Mouse (Mus musculus) kidney, adult 18-20 months (tissue): ENCODE results near the gene Gstp2.
"Not testable (repeated sequence)": the region's sequence is repeated elsewhere in the genome, so short reads cannot be mapped to it uniquely, and the experiment has no call there.

ENCODE experiments used
- DNase-seq: peaks from one replicate; pipeline ENCODE4 v3.0.0; 2021

Gene Gstp2

DNA sequence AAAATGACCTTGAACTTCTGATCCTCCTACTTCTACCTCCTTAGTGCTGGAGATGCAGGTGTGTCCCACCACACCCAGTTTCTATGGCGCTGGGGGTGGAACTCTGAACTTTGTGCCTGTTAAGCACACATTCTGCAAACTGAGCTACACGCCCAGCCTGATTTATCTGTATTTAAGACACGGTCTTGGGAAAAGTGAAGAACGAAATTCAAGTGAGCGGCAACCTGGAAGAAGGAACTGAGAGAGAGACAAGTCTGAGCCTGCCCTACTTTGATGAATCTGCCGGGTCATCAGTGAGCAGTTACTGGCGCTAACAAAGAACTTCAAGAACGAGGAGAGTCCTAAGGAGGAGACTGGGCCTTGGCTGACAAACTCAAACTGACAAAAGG is 1.0 kb upstream of the Gstp2 start:
- no peak for DNase-seq

DNA sequence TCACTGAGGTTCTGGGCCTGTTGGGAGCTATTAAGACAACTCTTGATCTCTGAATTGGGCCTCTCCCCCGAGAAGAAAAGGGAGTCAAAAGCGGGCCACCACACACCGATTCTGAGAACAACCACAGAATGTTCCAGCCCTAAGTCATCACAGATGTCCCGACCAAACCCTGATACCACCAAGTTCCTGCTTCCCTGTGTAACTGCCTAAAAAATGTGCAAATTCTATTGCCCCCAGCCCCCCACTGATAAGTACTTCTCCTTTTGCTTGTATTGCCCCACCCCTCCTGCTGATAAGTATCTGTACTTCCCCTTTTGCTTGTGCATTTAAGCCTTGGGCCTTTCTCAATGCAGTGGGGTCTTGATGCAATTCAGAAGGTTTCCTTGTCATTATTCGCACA is 1.7 kb downstream of the Gstp2 start:
- DNase-seq, result not testable (repeated sequence)

GRCm38 (mm10) chr19:4042124-4042523 is 3.7 kb downstream of the Gstp2 start:
- DNase-seq, result no peak

GRCm38 (mm10) chr19:4041500-4041899 is 4.3 kb downstream of the Gstp2 start:
- DNase-seq, result not testable (repeated sequence)

GRCm38 (mm10) chr19:4040941-4041340 is 4.9 kb downstream of the Gstp2 start:
- not testable (repeated sequence) for DNase-seq

GRCm38 (mm10) chr19:4037788-4038232 is 8.0 kb downstream of the Gstp2 start, which contains the start of gene Gstp1:
Gstp1 (minus strand) TSS chr19:4037985.
- DNase-seq, result peak; percentile 89

DNA sequence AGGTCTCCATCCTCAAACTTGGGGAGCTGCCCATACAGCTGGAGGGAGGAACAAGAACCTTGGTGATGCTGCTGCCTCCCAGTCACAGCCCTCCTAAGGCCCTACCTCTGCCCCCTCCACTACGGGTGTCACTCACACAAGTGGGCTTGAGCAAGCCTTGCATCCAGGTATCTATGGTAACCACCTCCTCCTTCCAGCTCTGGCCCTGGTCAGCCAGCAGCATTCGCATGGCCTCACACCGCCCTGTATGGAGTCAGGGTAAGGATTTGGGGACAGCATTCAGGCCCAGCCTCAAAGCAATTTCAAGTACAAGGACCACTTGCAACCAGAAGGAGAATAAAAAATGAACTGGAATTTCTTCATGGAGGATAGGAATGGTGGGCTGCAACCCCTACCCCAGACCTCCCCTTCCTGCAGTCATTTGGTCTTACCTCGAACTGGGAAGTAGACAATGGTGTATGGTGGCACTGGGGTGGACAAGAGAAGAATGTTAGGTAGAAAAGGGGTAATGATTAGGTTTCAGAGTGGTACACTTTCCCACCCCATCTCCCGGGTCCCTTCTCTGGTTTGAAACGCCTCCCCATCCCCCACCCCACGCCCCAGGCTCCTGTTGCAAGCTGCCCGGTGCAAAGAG is 8.6 kb downstream of the Gstp2 start:
- DNase-seq, result not testable (repeated sequence)

DNA sequence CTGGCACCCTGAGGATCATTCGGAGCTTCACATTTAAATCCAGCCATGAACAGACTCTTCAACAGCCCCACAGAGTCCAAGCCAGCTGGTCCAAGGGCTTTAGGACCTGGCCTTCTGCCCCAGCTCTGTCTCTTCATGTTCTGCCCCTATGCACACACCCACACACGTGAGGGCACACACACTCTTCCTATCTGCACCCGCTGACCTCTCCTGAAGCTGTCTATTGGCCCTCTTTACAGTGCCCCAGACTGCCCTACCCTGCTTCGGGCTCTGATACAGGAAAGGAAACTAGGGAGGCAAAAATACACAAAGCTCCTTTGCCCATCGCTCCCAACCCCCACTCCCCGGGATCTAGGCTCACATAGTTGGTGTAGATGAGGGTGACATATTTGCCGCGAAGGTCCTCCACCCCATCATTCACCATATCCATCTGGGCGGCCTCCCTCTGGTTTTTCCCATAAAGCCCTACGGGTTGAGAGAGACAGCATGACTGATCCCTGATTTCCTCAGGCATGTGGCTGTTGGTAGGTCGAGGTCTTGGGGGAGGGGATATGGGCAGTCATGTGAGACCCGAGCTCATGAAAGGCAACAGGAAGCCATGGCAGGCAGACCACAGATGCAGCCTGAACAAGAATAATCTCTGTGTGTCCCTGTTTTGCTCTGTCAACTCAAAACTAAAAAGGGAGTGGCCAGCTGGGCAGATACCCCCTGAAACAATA is 9.3 kb downstream of the Gstp2 start:
- no peak for DNase-seq

DNA sequence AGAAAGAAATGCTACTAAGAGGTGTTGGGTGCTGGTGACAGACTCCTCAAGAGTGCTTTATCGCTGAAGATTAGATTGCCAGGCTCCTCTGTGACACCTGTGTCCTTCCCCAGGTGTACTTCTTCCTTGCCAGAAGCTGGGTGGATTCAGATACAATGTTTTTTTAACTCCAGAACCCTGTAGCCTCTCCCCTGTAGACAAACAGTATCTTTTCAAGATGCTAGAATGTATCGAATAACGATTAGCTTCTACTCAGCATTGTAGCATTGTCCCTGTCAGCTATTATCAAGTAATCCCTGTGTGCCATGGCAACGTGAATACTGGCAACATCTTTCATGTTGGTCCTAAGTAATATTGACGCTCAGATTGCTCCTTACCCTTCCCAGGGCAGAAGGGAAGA is 12.1 kb downstream of the Gstp2 start:
- no peak for DNase-seq

- DNase-seq, result peak; percentile 34
Observed at GRCm38 (mm10) chr19:4033298-4033697, 12.5 kb downstream of the Gstp2 start.

DNA sequence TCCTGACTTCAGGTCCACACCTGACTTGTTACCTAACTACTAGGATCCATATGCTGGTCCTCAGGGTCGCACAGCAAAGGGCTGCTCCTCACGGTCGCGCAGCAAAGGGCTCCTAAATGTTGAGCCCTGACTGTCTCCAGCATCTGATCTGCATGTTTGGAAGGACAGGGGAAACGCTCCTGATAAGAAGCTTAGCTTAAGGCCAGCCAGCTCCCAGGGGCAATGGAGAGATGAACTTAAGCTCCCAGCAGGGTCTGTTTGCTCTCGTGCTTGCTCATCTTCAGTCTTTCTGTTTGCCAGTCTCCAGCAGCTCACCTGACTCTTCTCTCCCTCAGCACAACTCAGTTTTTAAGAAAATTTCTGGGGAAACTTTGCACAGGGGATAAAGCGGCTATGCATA is 13.2 kb downstream of the Gstp2 start:
- DNase-seq, result no peak

DNA sequence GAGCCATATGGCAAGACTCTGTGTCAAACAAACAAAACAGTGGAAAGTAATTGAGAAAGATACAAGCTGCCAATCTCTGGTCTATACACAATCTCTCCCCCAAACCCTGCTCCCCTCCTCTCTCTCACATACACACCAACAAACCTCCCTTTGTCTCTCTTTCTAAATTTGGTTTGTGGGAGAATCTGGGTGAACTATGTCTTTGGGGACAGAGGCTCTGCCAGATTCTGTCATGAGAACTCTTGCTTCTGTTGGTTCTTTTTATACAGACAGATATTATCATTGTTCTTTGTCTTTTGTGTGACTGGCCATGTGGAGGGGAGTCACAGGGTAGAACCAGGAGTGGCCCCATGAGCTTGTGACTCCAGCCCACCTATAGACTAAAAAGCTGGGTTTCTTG is 18.2 kb downstream of the Gstp2 start:
- DNase-seq, result no peak

DNA sequence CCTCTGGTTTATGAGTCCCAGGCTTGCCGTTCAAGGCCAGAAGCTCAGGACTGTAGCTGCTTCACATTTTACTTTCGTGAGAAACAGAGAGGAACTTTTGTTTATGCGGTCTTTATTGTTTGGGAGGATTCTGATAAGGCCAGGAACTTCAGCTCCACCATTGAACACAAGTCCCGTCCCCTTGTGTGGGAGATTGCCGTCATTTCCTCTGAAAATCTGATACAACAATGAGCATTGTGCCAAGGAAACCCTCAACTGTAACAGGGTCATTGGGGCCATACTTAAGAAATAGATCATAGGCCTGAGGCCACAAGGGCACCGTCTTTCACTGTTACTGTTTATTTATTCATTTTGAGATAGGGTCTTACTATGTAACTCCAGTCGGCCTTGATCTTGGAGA is 22.6 kb downstream of the Gstp2 start:
- no peak for DNase-seq

DNA sequence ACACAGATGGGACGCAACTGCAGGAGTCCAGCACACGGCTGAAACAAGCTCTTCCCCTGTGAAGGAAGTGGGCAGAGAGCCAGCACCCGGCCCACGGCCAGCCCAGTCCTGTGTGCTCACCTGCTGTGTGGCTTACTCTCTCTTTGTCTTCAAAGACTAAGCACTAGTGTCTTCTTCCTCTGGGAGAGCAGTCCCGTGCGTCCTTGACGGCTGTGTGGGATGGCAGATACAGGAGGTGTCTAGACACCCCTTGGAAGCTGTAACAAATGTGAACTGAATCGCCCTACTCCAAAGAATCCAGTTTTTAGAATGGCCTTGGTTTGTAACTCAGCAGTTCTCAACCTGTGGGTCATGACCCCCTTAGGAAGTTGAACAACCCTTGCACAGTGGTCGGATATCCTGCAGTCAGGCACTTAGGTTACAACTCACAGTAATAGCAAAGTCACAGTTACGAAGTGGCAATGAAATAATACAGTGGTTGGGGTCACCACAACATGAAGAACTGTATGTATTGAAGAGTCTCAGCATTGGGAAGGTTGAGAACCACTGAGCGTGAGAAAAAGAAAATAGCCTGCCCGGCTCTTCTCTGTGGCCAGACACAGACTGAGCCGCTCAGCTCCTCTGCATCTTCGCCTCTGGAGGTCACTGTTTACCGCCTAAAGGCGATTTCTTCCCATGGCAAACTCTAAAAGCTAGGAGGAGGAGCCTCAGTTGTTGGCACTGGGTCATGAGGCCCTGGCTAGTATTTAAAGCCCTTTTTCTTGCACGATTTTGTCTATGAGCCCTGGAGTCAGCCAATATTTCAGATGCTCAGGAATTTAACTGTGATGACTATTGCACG is 26.9 kb downstream of the Gstp2 start:
- peak; percentile 84 for DNase-seq

DNA sequence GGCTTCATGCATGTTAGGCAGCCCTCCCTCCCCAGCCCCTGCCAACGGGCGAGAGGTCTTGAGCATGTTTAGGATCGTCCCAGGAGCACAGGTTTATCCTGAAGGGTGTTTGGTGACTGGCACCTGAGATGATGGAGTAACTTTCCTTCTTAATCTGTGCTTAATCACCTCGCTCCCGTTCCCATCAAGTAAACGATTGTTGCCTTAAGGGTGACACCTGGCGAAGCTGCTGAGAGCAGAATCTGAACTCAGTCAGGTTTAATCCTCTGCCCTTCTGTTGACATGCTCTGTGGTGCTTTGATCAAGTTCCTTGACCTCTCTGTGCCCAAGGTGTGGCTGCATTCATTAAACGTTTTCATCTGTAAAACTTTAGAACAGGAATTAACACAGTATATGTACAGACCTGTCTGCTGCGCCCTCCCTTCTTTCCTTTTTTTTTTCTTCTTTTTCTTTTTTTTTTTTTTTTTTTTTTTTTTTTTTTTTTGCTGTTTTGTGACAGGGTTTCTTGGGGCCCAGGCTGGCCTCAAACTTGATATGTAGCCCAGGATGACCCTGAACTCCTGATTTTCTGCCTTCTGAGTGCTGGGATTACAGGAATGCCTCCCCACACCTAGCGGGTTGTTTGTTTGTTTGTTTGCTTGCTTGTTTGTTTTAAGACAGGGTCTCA is 27.8 kb downstream of the Gstp2 start:
- no peak for DNase-seq

DNA sequence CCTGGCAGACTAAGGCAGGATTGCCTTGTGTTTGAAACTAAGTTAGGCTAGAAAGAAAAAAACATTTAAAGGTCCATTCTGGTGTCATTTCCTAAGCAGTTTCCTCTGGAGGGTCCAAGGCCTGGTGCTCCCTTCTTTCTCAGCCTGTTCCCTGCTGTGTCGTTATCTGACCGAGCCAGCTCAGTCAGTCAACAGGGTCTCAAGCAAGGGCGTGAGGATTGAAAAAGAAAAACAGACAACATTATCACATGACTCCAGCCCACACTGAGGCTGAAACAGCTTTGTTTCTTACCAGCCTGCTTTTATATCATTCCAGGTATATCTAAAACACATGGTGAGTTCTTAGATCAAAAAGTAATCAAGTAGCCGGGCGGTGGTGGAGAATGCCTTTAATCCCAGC is 30.2 kb downstream of the Gstp2 start:
- DNase-seq, result no peak

- no peak for DNase-seq
Observed at GRCm38 (mm10) chr19:4014802-4015201, 31.0 kb downstream of the Gstp2 start.

DNA sequence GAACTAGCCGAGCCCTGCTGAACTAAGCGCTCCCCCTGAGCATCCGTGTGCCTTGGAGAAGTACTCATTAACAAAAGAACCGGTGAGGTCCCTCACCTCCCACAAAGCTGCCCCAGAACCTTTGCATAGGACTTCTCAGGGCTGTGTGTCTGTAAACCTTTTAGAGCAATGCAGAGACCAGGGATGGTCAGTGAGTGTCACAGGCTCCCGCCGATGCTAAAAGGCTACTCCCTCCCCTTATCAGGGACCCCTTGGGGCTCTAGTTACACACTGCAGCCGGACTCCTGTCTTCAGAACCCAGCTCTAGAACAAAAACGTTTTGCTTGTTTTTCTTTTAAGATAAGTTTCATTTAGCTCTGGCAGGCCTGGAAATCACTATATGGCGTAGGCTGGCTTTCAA is 32.8 kb downstream of the Gstp2 start:
- no peak for DNase-seq

DNA sequence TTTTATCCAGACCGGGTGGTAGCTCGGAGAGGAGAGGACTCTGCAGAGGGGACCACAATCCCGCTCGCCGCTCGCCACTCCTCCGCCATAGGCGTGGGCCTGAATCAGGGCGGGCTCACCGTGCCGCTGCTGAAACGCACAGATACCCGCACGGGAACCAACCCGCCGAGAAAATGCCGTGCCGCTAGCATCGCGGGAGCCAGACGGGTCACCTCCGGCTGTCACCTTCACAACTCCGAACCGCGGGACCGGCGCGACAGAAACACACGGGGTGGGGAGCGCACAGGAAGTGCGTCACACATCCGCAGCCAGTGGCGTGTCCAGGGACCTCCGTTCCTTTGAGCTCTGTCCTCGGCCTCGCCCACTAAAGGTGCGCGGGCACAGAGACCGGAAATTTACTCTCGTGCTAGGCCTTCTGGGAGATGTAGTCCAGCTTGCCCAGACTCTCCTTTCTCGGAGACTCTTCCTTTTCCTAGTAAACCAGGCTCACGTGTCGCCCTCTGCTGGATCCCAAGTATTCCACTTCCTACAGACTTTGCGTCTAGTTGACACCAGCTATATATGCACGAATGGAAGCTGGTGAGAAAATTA is 33.3 kb downstream of the Gstp2 start, which contains the start of gene Ndufv1:
TSS of gene Ndufv1 (minus strand) at position 375 of the 591 bp plus-strand sequence.
- DNase-seq, result peak; percentile 97

GRCm38 (mm10) chr19:4011086-4011485 is 34.7 kb downstream of the Gstp2 start:
- DNase-seq, result no peak

DNA sequence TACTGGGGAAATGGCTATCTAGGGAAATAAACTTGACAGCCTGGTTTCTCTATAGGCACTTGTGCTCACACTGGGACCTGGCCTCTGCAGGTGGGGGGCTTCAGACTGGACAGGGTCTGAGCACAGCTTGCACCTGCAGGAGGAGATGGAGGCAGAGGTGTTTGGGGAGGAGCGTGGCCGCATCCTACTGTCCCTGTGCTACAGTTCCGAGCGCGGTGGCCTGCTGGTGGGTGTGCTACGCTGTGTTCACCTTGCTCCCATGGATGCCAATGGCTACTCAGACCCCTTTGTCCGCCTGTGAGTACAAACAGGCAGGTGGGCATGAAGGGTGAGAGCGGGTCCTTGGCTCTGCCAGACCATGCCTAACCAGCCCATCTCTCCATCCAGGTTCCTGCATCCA is 39.9 kb downstream of the Gstp2 start:
- no peak for DNase-seq

DNA sequence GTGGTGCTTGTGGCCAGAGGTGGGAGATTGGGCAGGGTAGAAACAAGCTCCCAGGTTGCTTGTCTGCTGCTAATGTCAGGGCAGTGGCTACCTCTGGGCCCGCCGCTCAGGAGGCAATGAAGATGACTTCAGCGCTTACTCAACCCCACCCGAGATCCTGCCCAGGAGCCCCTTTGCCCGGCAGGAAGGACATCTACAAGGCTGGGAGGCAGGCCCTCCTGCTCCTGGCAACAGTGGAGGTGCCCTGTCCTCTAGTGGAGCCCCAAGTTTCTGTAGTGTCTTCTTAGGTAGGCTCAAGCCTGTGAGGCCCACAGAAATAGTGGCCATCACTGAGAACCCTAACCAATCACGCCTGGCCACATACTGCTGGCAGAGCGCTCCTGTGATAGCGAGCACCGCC is 40.7 kb downstream of the Gstp2 start:
- no peak for DNase-seq

DNA sequence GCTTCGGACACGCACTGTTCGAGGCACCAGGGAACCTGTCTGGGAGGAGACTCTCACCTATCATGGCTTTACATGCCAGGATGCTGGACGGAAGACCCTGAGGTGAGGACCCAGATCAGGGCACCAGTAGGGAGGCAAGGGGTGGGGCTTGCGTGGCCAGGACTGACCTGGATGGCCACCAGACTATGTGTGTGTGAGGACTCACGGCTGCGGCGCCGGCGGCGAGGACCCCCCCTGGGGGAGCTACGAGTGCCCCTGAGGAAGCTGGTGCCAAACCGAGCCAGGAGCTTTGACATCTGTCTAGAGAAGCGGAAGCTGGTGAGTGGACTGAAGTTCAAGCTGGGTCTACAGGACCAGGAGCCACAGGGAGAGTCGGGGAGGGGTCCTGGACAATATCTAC is 41.5 kb downstream of the Gstp2 start:
- no peak for DNase-seq
